Mouse (Mus musculus) CH12.LX (cell line): ENCODE data around the gene Ppp2r5e. TPM values are rescaled to one million over a fixed set of nuclear protein-coding genes. Genes with fewer than 3 reads are reported as not detected.

Experiments
- DNase-seq: peaks from one replicate; pipeline ENCODE4 v3.0.0-alpha.2; 2013; ENCODE audit errors: extremely low read depth
- H3K27ac ChIP-seq: 2 replicates; pipeline ENCODE4 v1.5.1; 2012; ENCODE audit warnings: low read depth, mild to moderate bottlenecking, control low read depth, moderate library complexity; ENCODE audit not compliant: insufficient read depth
- H3K27me3 ChIP-seq: replicated peaks from 2 replicates; pipeline ENCODE3; 2012; ENCODE audit warnings: inconsistent platforms
- H3K36me3 ChIP-seq, 2 experiments: replicated peaks in 1 of 2; 2 replicates each; pipeline versions ENCODE3 to v1.6.1; 2012; ENCODE audit warnings: inconsistent platforms in 1 of 2, low read length in 1 of 2, mild to moderate bottlenecking in 1 of 2, mixed read lengths in 1 of 2, moderate library complexity in 1 of 2; ENCODE audit not compliant: control insufficient read depth in 1 of 2, insufficient read depth in 1 of 2
- H3K4me1 ChIP-seq, 2 experiments: 2 replicates each; pipeline ENCODE4 v1.6.1; 2012; ENCODE audit warnings: inconsistent platforms in 1 of 2, moderate library complexity in 1 of 2; ENCODE audit not compliant: insufficient read depth in 2 of 2, control insufficient read depth in 1 of 2
- H3K4me2 ChIP-seq: 2 replicates; pipeline ENCODE4 v1.6.1; 2012; ENCODE audit warnings: low read depth, mild to moderate bottlenecking, control low read depth; ENCODE audit not compliant: poor library complexity, insufficient read depth, severe bottlenecking
- H3K4me3 ChIP-seq, 3 experiments: fragments of 150-350 bp in 1 of 3; sonication (generic) in 1 of 3; replicated peaks in 1 of 3; 2 replicates each; pipeline versions ENCODE3 to v1.5.1; 2011 to 2012; ENCODE audit warnings: low read depth in 2 of 3, low read length in 2 of 3, mild to moderate bottlenecking in 2 of 3, moderate library complexity in 2 of 3, control low read depth in 1 of 3, improper control_type of control experiment in 1 of 3, inconsistent platforms in 1 of 3, mixed read lengths in 1 of 3; ENCODE audit not compliant: poor library complexity in 1 of 3
- H3K79me2 ChIP-seq: replicated peaks from 2 replicates; pipeline ENCODE4 v1.6.1; 2012; ENCODE audit warnings: mild to moderate bottlenecking, moderate library complexity; ENCODE audit not compliant: control insufficient read depth, poor library complexity, insufficient read depth, severe bottlenecking; ENCODE audit errors: extremely low read depth
- H3K9ac ChIP-seq: 2 replicates; pipeline ENCODE4 v1.6.1; 2012; ENCODE audit warnings: low read depth, mild to moderate bottlenecking, control low read depth, moderate library complexity; ENCODE audit not compliant: insufficient read depth
- H3K9me3 ChIP-seq: replicated peaks from 2 replicates; pipeline ENCODE3; 2012; ENCODE audit warnings: low read length, inconsistent platforms, mixed read lengths
- BHLHE40 ChIP-seq: IDR thresholded peaks from 2 replicates; pipeline ENCODE4 v1.6.1; 2011; ENCODE audit warnings: mild to moderate bottlenecking, low read depth, low read length, improper control_type of control experiment
- CHD2 ChIP-seq: IDR thresholded peaks from 2 replicates; pipeline ENCODE4 v1.6.1; 2011; ENCODE audit warnings: low read length, improper control_type of control experiment
- E2F4 ChIP-seq: IDR thresholded peaks from 2 replicates; pipeline ENCODE4 v1.6.1; 2011; ENCODE audit warnings: low read depth, low read length, improper control_type of control experiment; ENCODE audit not compliant: insufficient replicate concordance
- ELF1 ChIP-seq: IDR thresholded peaks from 2 replicates; pipeline ENCODE4 v1.6.1; 2014; ENCODE audit warnings: low read depth, mild to moderate bottlenecking, inconsistent platforms, low read length, improper control_type of control experiment
- ETS1 ChIP-seq: conservative IDR thresholded peaks from 2 replicates; pipeline ENCODE4 v1.6.1; 2012; ENCODE audit warnings: low read depth, mild to moderate bottlenecking, inconsistent platforms, low read length, improper control_type of control experiment, moderate library complexity
- JUN ChIP-seq: IDR thresholded peaks from 2 replicates; pipeline ENCODE4 v1.6.1; 2011; ENCODE audit warnings: low read depth, mild to moderate bottlenecking, low read length, improper control_type of control experiment, moderate library complexity; ENCODE audit not compliant: insufficient read depth
- KAT2A ChIP-seq: IDR thresholded peaks from 2 replicates; pipeline ENCODE4 v1.6.1; 2012; ENCODE audit warnings: low read length, improper control_type of control experiment, inconsistent platforms; ENCODE audit not compliant: insufficient replicate concordance
- MAFK ChIP-seq: IDR thresholded peaks from 2 replicates; pipeline ENCODE4 v1.6.1; 2011; ENCODE audit warnings: low read length, improper control_type of control experiment; ENCODE audit not compliant: insufficient replicate concordance
- MAZ ChIP-seq: IDR thresholded peaks from 2 replicates; pipeline ENCODE4 v1.6.1; 2012; ENCODE audit warnings: low read depth, mild to moderate bottlenecking, inconsistent platforms, low read length, improper control_type of control experiment, moderate library complexity
- MEF2A ChIP-seq: IDR thresholded peaks from 2 replicates; pipeline ENCODE4 v1.6.1; 2014; ENCODE audit warnings: low read depth, mild to moderate bottlenecking, inconsistent platforms, low read length, improper control_type of control experiment, borderline replicate concordance
- MYC ChIP-seq: IDR thresholded peaks from 2 replicates; pipeline ENCODE4 v1.6.1; 2011; ENCODE audit warnings: low read depth, mild to moderate bottlenecking, improper control_type of control experiment, low read length
- NRF1 ChIP-seq: IDR thresholded peaks from 2 replicates; pipeline ENCODE4 v1.6.1; 2014; ENCODE audit warnings: low read depth, mild to moderate bottlenecking, inconsistent platforms, low read length, improper control_type of control experiment, moderate library complexity
- POLR2A ChIP-seq: IDR thresholded peaks from 2 replicates; pipeline ENCODE4 v1.6.1; 2011; ENCODE audit warnings: low read depth, mild to moderate bottlenecking, improper control_type of control experiment, low read length
- POLR2AphosphoS2 ChIP-seq: IDR thresholded peaks from 2 replicates; pipeline ENCODE4 v1.6.1; 2011; ENCODE audit warnings: low read depth, low read length, improper control_type of control experiment
- RCOR1 ChIP-seq: conservative IDR thresholded peaks from 2 replicates; pipeline ENCODE4 v1.6.1; 2012; ENCODE audit warnings: low read depth, mild to moderate bottlenecking, inconsistent platforms, low read length, improper control_type of control experiment
- SIN3A ChIP-seq: IDR thresholded peaks from 2 replicates; pipeline ENCODE4 v1.6.1; 2012; ENCODE audit warnings: low read length, improper control_type of control experiment, inconsistent platforms
- SMC3 ChIP-seq: IDR thresholded peaks from 2 replicates; pipeline ENCODE4 v1.6.1; 2011; ENCODE audit warnings: low read depth, low read length, improper control_type of control experiment
- TBP ChIP-seq: conservative IDR thresholded peaks from 2 replicates; pipeline ENCODE4 v1.6.1; 2011; ENCODE audit warnings: low read depth, low read length, improper control_type of control experiment
- UBTF ChIP-seq: IDR thresholded peaks from 2 replicates; pipeline ENCODE4 v1.6.1; 2012; ENCODE audit warnings: low read depth, mild to moderate bottlenecking, inconsistent platforms, low read length, improper control_type of control experiment, moderate library complexity
- dilution Hi-C: fragments of 300-500 bp; cut with MboI; formaldehyde crosslinking; loops from 2 replicates; pipeline ENCODE4 v1.14.3; 2020; ENCODE audit warnings: low sequenced_read_pairs; ENCODE audit not compliant: extremely low pct_unique_long_range_greater_than_20kb, extremely low pct_ligation_motif_present
- in situ Hi-C: fragments of 300-500 bp; cut with MboI; formaldehyde crosslinking; loops from 3 replicates; pipeline ENCODE4 v1.14.3; 2019; ENCODE audit warnings: low sequenced_read_pairs, low pct_ligation_motif_present, low pct_unique_long_range_greater_than_20kb, mixed read lengths
- polyA plus RNA-seq: library from polyadenylated mRNA; unstranded; fragments of >175 nt; gene quantifications from 2 replicates; pipeline ENCODE4 v1.2.1, GENCODE M21; 2012; ENCODE audit warnings: low read depth; ENCODE audit not compliant: insufficient read length
- total RNA-seq, 2 experiments: library from RNA; depleted of rRNA; stranded (reverse); fragments of 300-350 nt in 1 of 2; fragments of >200 nt in 1 of 2; gene quantifications; 2 replicates each; pipeline ENCODE4 v1.2.3; 2012 to 2014

Ppp2r5e gene
- total and polyA plus RNA-seq, 3 experiments = 9.3 to 21.7 (median 10.0) TPM

DNA sequence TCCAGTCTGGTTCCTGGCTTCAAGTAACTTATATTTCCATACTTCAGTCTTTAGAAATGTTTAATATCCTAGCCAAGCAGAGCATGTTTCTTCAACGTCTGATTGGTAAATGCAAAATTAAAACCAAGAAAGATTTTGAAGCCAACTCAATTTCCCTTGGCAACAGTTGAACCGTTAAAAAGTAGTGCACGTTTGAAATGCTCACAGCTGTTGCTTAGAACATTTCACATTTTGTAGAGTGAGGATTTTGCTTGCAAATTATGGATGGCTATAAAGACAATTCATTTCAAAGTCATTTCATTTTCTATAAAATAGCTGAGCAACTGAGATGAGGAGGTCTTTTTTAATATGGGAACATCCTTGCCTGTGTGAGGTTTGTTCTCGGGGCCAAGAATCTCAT lies 1.7 kb upstream of the Ppp2r5e start:
- no peaks in the 10 kb centered on the region for H3K9me3 ChIP-seq
- H3K4me1 ChIP-seq = peaks cover 2 to 36% of the 10 kb centered on the region in 2 experiments; a peak in 2 of 4 replicates
- in situ Hi-C loops (no loop called here), dilution Hi-C loops (no loop called here)
- H3K27me3 ChIP-seq = no peaks in the 10 kb centered on the region
- H3K79me2 ChIP-seq = peaks cover 22% of the 10 kb centered on the region
- H3K36me3 ChIP-seq = peaks cover 4 to 6% of the 10 kb centered on the region in 2 experiments
- TF ChIP-seq JUN = no peak
- no peak for TF ChIP-seq POLR2A
- no peak for TF ChIP-seq MYC
- TF ChIP-seq BHLHE40 = no peak
- TF ChIP-seq NRF1 = no peak
- TF ChIP-seq MAFK = no peak
- TF ChIP-seq MEF2A = no peak
- no peak for TF ChIP-seq SMC3
- no peak for TF ChIP-seq ETS1
- TF ChIP-seq POLR2AphosphoS2 = no peak
- TF ChIP-seq SIN3A = no peak
- TF ChIP-seq KAT2A = no peak
- H3K4me2 ChIP-seq = no peak overlapping the region
- no peak for DNase-seq
- no peak overlapping the region for H3K4me3 ChIP-seq
- no peak overlapping the region for H3K9ac ChIP-seq
- H3K27ac ChIP-seq = no peak overlapping the region

DNA sequence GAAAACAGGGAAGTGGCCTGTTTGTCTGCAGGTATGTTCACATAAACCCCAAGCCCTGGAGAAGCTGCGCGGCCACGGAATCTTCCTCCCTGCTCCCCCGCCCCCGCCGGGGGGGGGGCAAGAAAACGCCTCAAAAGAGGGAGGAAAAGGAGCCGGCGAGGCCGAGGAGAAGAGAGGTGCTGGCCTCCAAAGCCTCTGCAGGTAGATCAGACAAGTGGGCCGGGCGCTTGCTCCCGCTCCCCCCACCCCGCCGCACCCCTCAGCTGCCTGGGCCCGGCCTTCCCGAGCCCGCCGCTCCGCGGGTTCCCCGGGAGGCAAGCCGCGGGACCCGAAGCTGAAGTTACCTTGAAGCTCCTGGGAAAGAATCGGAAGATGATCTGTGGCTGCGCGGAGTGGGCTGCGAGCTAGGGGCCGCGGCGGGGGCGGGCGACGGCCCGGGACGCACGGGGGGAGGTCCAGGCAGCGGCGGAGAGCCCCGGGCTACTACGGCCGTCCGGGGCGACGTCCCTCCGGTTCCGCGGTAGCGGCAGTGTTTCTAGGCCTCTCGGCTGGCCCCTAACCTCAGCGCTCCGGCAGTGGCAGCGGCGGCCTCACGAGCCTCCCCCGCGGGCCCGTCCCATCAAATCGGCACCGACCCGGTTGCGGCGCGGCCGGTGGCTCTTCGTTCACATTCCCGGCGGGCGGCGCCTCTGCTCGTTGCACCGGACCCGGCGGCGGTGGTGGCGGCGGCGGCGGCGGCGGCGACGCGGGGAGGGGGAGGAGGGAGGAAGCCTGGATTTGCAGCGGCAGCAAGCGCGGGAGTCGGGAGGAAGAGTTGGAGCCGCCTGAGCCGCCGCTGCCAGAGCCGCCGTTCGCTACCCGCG lies 523 bp downstream of the Ppp2r5e start:
- Histone ChIP-seq H3K79me2 (peaks cover 25% of the 10 kb centered on the region), H3K4me3 (peak overlapping the region; percentile 71 to 98 (median 91)), H3K27ac (peak overlapping the region; percentile 39), H3K9ac (peak overlapping the region; percentile 88), H3K4me1 (peaks cover 2 to 36% of the 10 kb centered on the region in 2 experiments; a peak in 2 of 4 replicates), H3K9me3 (no peaks in the 10 kb centered on the region), H3K27me3 (no peaks in the 10 kb centered on the region), H3K4me2 (peak overlapping the region; percentile 99), H3K36me3 (peaks cover 11 to 19% of the 10 kb centered on the region in 2 experiments)
- in situ Hi-C loops = no loop called here
- dilution Hi-C loops = no loop called here
- no peak for DNase-seq
- TF ChIP-seq NRF1 (no peak), UBTF (peak; percentile 24; the same call in 1 of the 2 replicates), RCOR1 (no peak), MAZ (0 out of 2 replicates have a peak, but pooled peaks have one; percentile 36), E2F4 (no peak), TBP (no peak), ELF1 (no peak), CHD2 (no peak), JUN (no peak)
